Mouse (Mus musculus) WW6 (cell line): ENCODE results near the gene Tmem106a.
"Not testable (repeated sequence)": the region's sequence is repeated elsewhere in the genome, so short reads cannot be mapped to it uniquely, and the experiment has no call there.

Experiments
- DNase-seq: peaks from one replicate; pipeline ENCODE4 v3.0.0-alpha.2; 2013; ENCODE audit warnings: low read depth, low spot score

Gene Tmem106a

DNA sequence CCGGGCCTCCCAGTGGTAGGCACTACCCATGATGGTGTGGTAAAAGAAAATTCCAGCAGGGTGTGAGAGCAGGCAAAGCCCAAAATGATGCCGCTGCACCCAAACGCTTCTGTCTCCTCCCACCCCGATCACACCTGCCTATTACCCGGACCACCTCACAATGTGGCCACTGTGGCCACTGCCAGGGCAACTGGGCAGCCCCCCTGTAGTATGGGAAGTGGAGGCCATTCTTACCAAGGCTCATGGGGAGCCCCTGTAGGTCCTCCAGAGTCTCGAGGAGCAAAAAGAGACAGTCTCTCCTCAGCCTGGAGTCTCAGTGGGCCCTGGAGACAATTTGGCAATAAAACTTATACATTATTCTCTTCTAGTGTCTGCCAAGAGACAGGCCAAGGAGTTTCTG lies 17.1 kb downstream of the Tmem106a start, which contains the start of gene Gm11634:
Gene Gm11634, minus strand, starts transcription at position 101 of the 400 bp plus-strand sequence.
- DNase-seq = no peak

GRCm38 (mm10) chr11:101602491-101602890 lies 20.4 kb downstream of the Tmem106a start:
- peak; percentile 67 for DNase-seq

GRCm38 (mm10) chr11:101604116-101604515 lies 22.1 kb downstream of the Tmem106a start:
- DNase-seq = no peak

GRCm38 (mm10) chr11:101604531-101605453 lies 22.8 kb downstream of the Tmem106a start:
- peak; percentile 95 for DNase-seq

DNA sequence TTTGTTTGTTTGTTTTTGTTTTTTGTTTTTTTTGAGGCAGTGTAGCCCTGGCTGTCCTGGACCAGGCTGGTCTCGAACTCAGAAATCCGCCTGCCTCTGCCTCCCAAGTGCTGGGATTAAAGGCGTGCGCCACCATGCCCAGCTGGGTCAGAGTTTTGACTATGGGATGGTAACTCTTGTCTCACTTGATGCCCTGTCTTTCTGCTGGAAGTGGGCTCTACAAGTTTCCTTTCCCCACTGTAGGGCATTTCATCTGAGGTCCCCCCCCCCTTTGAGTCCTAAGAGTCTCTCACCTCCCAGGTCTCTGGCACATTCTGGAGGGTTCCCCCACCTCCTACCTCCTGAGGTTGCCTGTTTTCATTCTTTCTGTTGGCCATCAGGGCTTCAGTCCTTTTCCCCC lies 25.1 kb downstream of the Tmem106a start:
- not testable (repeated sequence) for DNase-seq

DNA sequence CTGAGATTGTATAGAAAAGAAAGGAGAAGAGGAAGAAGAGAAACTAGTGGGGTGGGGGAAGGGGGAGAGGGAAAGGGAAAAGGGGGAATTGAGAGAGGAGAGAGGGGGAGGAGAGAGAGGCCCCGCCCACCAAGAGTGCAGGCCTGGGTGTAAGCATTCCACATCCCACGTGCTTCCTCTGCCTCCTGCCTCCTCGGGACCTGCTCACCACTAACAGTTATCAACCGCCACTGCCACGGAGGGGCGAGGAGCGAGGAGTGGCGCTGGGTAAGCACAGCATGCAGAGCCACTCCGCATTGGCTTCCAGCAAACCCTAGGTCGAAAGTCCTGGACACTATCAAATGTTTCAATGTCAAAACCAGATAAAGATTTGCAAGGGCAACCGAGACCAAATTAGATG lies 28.4 kb downstream of the Tmem106a start:
- no peak for DNase-seq

DNA sequence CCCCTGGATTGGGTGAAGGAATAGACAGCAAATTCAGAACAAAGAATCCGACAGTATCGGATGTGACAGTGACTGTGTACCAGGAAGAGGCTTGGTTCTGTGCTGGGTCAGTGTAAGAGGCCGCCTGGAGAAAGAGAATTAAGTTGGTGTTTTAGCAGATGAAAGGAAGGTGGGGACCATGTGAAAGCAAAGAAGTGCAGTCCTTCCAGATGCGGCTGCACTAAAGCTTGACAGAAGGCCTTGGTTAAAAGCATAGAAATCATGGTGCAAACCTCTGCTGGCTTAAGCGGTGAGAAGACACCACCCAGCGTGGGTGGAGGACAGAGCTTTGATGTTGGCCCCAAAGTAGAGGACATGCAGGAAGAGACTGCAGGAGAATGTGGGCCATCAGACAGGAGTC lies 31.6 kb downstream of the Tmem106a start:
- no peak for DNase-seq

- DNase-seq = no peak
Measured at GRCm38 (mm10) chr11:101614116-101614515, 32.1 kb downstream of the Tmem106a start.

DNA sequence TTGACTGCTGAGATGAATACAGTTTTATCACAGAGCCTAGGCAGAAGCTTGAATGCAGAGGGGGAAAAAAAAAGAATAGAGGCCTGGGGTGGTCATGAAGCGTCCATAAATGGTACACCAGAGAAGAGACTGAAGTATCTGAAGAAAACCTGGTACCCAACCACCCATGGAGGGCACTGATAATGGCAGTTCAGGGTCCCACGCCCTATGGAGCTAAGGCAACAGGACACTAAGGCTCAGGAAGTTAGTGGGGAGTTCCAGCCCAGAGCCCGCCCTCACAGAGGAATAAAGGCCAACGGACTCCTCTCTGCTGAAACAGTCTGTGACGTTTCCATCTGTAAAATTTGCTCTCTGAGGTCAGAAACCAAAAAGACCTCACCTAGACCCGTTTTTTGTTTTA lies 33.3 kb downstream of the Tmem106a start:
- DNase-seq = no peak

DNA sequence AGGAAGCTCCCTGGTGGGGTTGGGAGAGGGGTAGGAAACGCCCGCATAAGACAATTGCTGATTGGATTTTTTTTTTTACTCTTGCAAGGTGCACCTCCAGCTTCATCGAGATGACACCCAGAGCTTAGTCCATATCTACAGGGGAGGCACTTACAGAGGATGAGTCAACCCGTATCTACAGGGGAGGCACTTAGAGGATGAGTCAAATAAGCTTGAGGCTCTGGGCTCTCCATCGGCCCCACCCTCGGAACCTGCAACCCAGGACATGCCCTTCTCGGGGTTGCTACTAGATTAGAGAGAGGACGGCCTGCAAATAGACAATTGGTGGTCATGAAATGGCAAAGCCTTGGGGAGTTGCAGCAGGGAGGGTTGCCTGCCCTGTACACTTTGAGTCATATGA lies 34.1 kb downstream of the Tmem106a start:
- no peak for DNase-seq

GRCm38 (mm10) chr11:101616948-101617767 lies 35.1 kb downstream of the Tmem106a start:
- no peak for DNase-seq

GRCm38 (mm10) chr11:101617849-101618248 lies 35.8 kb downstream of the Tmem106a start:
- DNase-seq = no peak

GRCm38 (mm10) chr11:101618596-101618995 lies 36.6 kb downstream of the Tmem106a start:
- DNase-seq = no peak

GRCm38 (mm10) chr11:101620022-101620655 lies 38.1 kb downstream of the Tmem106a start:
- not testable (repeated sequence) for DNase-seq

DNA sequence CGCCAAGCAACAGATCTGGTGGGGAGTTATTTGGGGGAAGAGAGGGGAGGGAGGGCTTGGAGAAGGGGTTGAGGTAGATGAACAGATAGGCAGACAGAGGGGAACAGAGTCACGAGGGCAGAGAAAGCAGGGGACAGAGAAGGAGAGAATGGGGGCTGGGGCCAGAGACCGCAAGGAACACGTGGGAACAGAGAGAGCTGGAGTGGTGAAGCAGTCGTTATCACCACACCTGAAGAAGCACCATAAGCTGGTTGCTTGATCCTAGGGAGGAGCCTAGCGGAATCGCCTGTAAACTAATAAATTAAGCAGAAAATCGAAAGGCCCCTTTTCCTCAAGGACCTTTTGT lies 44.6 kb downstream of the Tmem106a start:
- no peak for DNase-seq

DNA sequence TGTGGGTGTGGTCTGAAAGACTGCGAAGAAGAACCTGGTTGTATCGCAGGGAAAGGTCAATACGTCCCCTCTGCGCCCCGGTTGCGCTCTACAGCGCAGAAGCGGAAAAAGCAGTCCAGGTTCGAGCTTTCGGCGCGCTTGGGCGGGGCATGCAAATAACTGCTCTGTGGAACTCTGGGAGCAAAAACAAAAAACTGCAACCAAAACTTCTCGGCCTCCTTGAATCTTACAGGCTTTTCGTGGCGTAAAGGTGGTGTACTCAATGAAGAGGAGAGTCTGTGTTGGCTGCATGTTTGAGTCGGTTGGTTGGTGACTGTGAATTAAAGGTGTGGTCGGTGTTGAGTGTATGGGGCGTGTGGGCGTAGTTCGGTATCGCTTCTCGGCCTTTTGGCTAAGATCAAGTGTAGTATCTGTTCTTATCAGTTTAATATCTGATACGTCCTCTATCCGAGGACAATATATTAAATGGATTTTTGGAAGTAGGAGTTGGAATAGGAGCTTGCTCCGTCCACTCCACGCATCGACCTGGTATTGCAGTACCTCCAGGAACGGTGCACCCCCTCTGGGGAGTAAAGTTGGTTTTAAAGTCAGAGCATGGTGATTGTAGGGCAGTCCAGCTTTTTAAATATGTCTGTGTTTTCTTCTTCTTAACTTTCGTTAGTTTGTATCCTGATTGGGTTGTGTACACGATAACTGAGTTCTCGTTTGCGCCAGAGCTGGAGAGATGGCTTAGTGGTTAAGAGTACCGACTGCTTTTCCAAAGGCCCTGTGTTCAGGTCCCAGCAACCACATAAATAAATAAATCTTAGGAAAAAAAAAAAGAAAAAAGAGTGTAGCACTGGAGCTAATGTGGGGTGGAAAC lies 45.2 kb downstream of the Tmem106a start, which contains the start of gene Rdm1:
Gene Rdm1, plus strand, starts transcription at position 201 of the 862 bp plus-strand sequence.
- peak; percentile 98 for DNase-seq

GRCm38 (mm10) chr11:101627857-101628559 lies 46.0 kb downstream of the Tmem106a start:
- peak; percentile 95 for DNase-seq

GRCm38 (mm10) chr11:101628733-101629417 lies 46.8 kb downstream of the Tmem106a start:
- not testable (repeated sequence) for DNase-seq

DNA sequence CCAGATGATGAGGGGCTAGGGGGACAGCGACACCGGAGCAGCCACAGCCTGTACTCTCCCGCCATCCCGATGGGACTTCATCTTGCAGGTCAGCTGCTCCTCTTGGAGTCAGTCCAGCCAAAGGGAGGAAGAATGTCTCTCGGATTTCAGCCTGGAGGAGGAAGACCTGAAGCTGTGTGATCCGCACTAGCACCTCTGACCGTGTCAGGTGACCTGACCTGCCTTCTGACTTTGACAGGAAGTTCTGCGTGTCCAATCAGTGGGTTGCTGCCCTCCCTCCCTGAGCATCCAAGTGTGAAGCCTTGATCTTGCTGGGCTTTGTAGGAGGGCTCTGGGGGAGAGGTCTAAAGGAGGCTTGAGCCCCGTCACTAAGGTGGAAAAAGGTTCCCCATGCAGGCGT lies 53.6 kb downstream of the Tmem106a start:
- no peak for DNase-seq

- DNase-seq = no peak
Measured at GRCm38 (mm10) chr11:101639761-101640160, 57.7 kb downstream of the Tmem106a start.
